Mouse (Mus musculus) intestine, postnatal 0 days (tissue): ENCODE data around the gene Gm853. TPM values are rescaled to one million over a fixed set of nuclear protein-coding genes. Genes with fewer than 3 reads are reported as not detected.

ENCODE experiments used
- ATAC-seq: fragments of 200-750 bp; cut with Nextera tagmentation; 2 replicates; pipeline ENCODE4 v1.8.0; 2017; ENCODE audit warnings: mild to moderate bottlenecking, moderate TSS enrichment, moderate library complexity
- H3K27ac ChIP-seq: fragments of 300-500 bp; sonication (generic); 2 replicates; pipeline ENCODE4 v1.5.1; 2014; ENCODE audit warnings: mild to moderate bottlenecking, low read depth, low read length, moderate library complexity
- H3K27me3 ChIP-seq: fragments of 300-500 bp; sonication (generic); replicated peaks from 2 replicates; pipeline ENCODE4 v1.6.1; 2014; ENCODE audit warnings: low read length, mixed read lengths; ENCODE audit not compliant: control insufficient read depth, insufficient read depth
- H3K36me3 ChIP-seq: fragments of 300-500 bp; sonication (generic); 2 replicates; pipeline ENCODE4 v1.6.1; 2014; ENCODE audit warnings: mild to moderate bottlenecking, moderate library complexity; ENCODE audit not compliant: control insufficient read depth, insufficient read depth
- H3K4me1 ChIP-seq: fragments of 300-500 bp; sonication (generic); replicated peaks from 2 replicates; pipeline ENCODE4 v1.6.1; 2014; ENCODE audit warnings: antibody characterized with exemption, low read length, mixed read lengths; ENCODE audit not compliant: control insufficient read depth, insufficient read depth
- H3K4me2 ChIP-seq: fragments of 300-500 bp; sonication (generic); replicated peaks from 2 replicates; pipeline ENCODE4 v1.6.1; 2014; ENCODE audit warnings: low read depth, mild to moderate bottlenecking, moderate library complexity
- H3K4me3 ChIP-seq: fragments of 300-500 bp; sonication (generic); 2 replicates; pipeline ENCODE4 v1.5.1; 2014; ENCODE audit warnings: low read depth, low read length
- H3K9ac ChIP-seq: fragments of 300-500 bp; sonication (generic); 2 replicates; pipeline ENCODE4 v1.6.1; 2014; ENCODE audit warnings: mild to moderate bottlenecking, low read depth, low read length
- H3K9me3 ChIP-seq: fragments of 300-500 bp; sonication (generic); 2 replicates; pipeline ENCODE4 v1.6.1; 2016; ENCODE audit warnings: mixed run types; ENCODE audit not compliant: control insufficient read depth
- CTCF ChIP-seq: sonication (generic); IDR thresholded peaks from 2 replicates; pipeline ENCODE4 v1.5.1; 2016; ENCODE audit warnings: low read depth, mild to moderate bottlenecking, control low read depth, antibody characterized with exemption, moderate library complexity
- WGBS: fragments of 180-500 bp; shearing (Covaris S2); extraction: QIAGEN DNeasy Blood & Tissue Kit; methylation state at CpG from one replicate; pipeline ENCODE4 v1.1.7; 2014; 5-methylcytosine and 5-hydroxymethylcytosine counted together
- polyA plus RNA-seq: library from polyadenylated mRNA; unstranded; fragments of >200 nt; fragmentation: Nextera tagmentation; extraction: Ambion mirVana; gene quantifications from 2 replicates; pipeline ENCODE4 v1.2.1, GENCODE M21; 2015

Gene Gm853
- polyA plus RNA-seq, 1 experiment from 2014 or later = not detected

- no peaks in the 10 kb centered on the region for H3K4me1 ChIP-seq
- H3K4me2 ChIP-seq = no peak overlapping the region
- no peak overlapping the region for H3K27ac ChIP-seq
- TF ChIP-seq CTCF = peak; percentile 81
- H3K36me3 ChIP-seq = no peaks in the 10 kb centered on the region
- no peak overlapping the region for H3K9ac ChIP-seq
- no peak for ATAC-seq
- no peak overlapping the region for H3K4me3 ChIP-seq
- no peaks in the 10 kb centered on the region for H3K27me3 ChIP-seq
- no peaks in the 10 kb centered on the region for H3K9me3 ChIP-seq
- 25% methylated on average over 24 of the region's 24 CpGs for WGBS
Observed at GRCm38 (mm10) chr4:130264698-130265349, 42.6 kb upstream of the Gm853 start.

GRCm38 (mm10) chr4:130264131-130264530, 41.9 kb upstream of the Gm853 start:
- H3K4me3 ChIP-seq = no peak overlapping the region
- 48% methylated on average over 11 of the region's 11 CpGs for WGBS
- H3K27me3 ChIP-seq = no peaks in the 10 kb centered on the region
- no peak for ATAC-seq
- TF ChIP-seq CTCF = no peak
- H3K27ac ChIP-seq = no peak overlapping the region
- no peaks in the 10 kb centered on the region for H3K36me3 ChIP-seq
- no peaks in the 10 kb centered on the region for H3K4me1 ChIP-seq
- no peak overlapping the region for H3K9ac ChIP-seq
- H3K9me3 ChIP-seq = no peaks in the 10 kb centered on the region
- H3K4me2 ChIP-seq = no peak overlapping the region

GRCm38 (mm10) chr4:130260406-130260805, 38.2 kb upstream of the Gm853 start:
- H3K9ac ChIP-seq = no peak overlapping the region
- peak; percentile 63 for TF ChIP-seq CTCF
- H3K27me3 ChIP-seq = no peaks in the 10 kb centered on the region
- whole genome bisulfite sequencing = 28% methylated on average over 5 of the region's 5 CpGs
- ATAC-seq = no peak
- no peak overlapping the region for H3K27ac ChIP-seq
- no peak overlapping the region for H3K4me2 ChIP-seq
- H3K4me3 ChIP-seq = no peak overlapping the region
- H3K36me3 ChIP-seq = no peaks in the 10 kb centered on the region
- no peaks in the 10 kb centered on the region for H3K9me3 ChIP-seq
- H3K4me1 ChIP-seq = no peaks in the 10 kb centered on the region

GRCm38 (mm10) chr4:130252441-130253157, 30.4 kb upstream of the Gm853 start:
- TF ChIP-seq CTCF = no peak
- no peak overlapping the region for H3K4me3 ChIP-seq
- H3K27me3 ChIP-seq = no peaks in the 10 kb centered on the region
- WGBS = 62% methylated on average over 8 of the region's 8 CpGs
- H3K9ac ChIP-seq = no peak overlapping the region
- no peaks in the 10 kb centered on the region for H3K36me3 ChIP-seq
- no peak overlapping the region for H3K4me2 ChIP-seq
- no peak for ATAC-seq
- no peaks in the 10 kb centered on the region; the same call in 1 of the 2 replicates for H3K4me1 ChIP-seq
- no peaks in the 10 kb centered on the region for H3K9me3 ChIP-seq
- no peak overlapping the region for H3K27ac ChIP-seq

- H3K27ac ChIP-seq = peak overlapping the region; percentile 64
- TF ChIP-seq CTCF = no peak
Observed at GRCm38 (mm10) chr4:130251763-130252162, 29.6 kb upstream of the Gm853 start.

GRCm38 (mm10) chr4:130251172-130251705, 29.0 kb upstream of the Gm853 start:
- Histone ChIP-seq H3K4me2 (peak overlapping the region; percentile 46), H3K27ac (peak overlapping the region; percentile 64), H3K27me3 (no peaks in the 10 kb centered on the region), H3K4me1 (no peaks in the 10 kb centered on the region; the same call in 1 of the 2 replicates), H3K9ac (no peak overlapping the region), H3K9me3 (no peaks in the 10 kb centered on the region), H3K4me3 (no peak overlapping the region), H3K36me3 (no peaks in the 10 kb centered on the region)
- TF ChIP-seq CTCF = peak; percentile 37; the same call in 1 of the 2 replicates
- ATAC-seq = peak; percentile 78
- WGBS = 19% methylated on average over 7 of the region's 7 CpGs

More at GRCm38 (mm10) chr4:130251763-130252162, 29.6 kb upstream of the Gm853 start:
- peak; percentile 65 for ATAC-seq
- WGBS = 32% methylated on average over 3 of the region's 3 CpGs
- Histone ChIP-seq H3K4me1 (no peaks in the 10 kb centered on the region; the same call in 1 of the 2 replicates), H3K27me3 (no peaks in the 10 kb centered on the region), H3K9me3 (no peaks in the 10 kb centered on the region), H3K36me3 (no peaks in the 10 kb centered on the region), H3K4me2 (peak overlapping the region; percentile 46), H3K9ac (no peak overlapping the region), H3K4me3 (no peak overlapping the region)
